Mouse (Mus musculus) forebrain, embryonic 14.5 days (tissue): ENCODE data around the gene Pde4b. TPM values are rescaled to one million over a fixed set of nuclear protein-coding genes. Genes with fewer than 3 reads are reported as not detected.

Experiments
- ATAC-seq: fragments of 200-750 bp; cut with Nextera tagmentation; 2 replicates; pipeline ENCODE4 v1.8.0; 2017; ENCODE audit warnings: mild to moderate bottlenecking, moderate library complexity
- DNase-seq: peaks from one replicate; pipeline ENCODE4 v3.0.0-alpha.2; 2015; ENCODE audit warnings: low spot score
- H3K27ac ChIP-seq: fragments of 300-500 bp; sonication (generic); 2 replicates; pipeline ENCODE4 v1.5.1; 2014; ENCODE audit warnings: low read depth, mild to moderate bottlenecking, control low read depth, low read length, moderate library complexity
- H3K27me3 ChIP-seq: fragments of 300-500 bp; sonication (generic); replicated peaks from 2 replicates; pipeline ENCODE4 v1.6.1; 2014; ENCODE audit warnings: low read length, control low read depth, mixed read lengths; ENCODE audit not compliant: control insufficient read depth, insufficient read depth
- H3K36me3 ChIP-seq: fragments of 300-500 bp; sonication (generic); 2 replicates; pipeline ENCODE4 v1.6.1; 2014; ENCODE audit warnings: low read length, control low read depth; ENCODE audit not compliant: control insufficient read depth, insufficient read depth
- H3K4me1 ChIP-seq: fragments of 300-500 bp; sonication (generic); 2 replicates; pipeline ENCODE4 v1.6.1; 2014; ENCODE audit warnings: antibody characterized with exemption, low read length, control low read depth; ENCODE audit not compliant: control insufficient read depth, insufficient read depth
- H3K4me2 ChIP-seq: fragments of 300-500 bp; sonication (generic); 2 replicates; pipeline ENCODE4 v1.6.1; 2014; ENCODE audit warnings: mild to moderate bottlenecking, control low read depth, low read length
- H3K4me3 ChIP-seq: fragments of 300-500 bp; sonication (generic); 2 replicates; pipeline ENCODE4 v1.5.1; 2014; ENCODE audit warnings: low read depth, low read length, control low read depth
- H3K9ac ChIP-seq: fragments of 300-500 bp; sonication (generic); 2 replicates; pipeline ENCODE4 v1.6.1; 2014; ENCODE audit warnings: mild to moderate bottlenecking, low read length, control low read depth, moderate library complexity
- H3K9me3 ChIP-seq: fragments of 300-500 bp; sonication (generic); replicated peaks from 2 replicates; pipeline ENCODE4 v1.6.1; 2016; ENCODE audit warnings: low read length, control low read depth, mixed read lengths; ENCODE audit not compliant: control insufficient read depth
- WGBS: fragments of 180-500 bp; shearing (Covaris S2); extraction: QIAGEN DNeasy Blood & Tissue Kit; methylation state at CpG from one replicate; pipeline ENCODE4 v1.1.7; 2014; 5-methylcytosine and 5-hydroxymethylcytosine counted together
- polyA plus RNA-seq: library from polyadenylated mRNA; unstranded; fragments of >200 nt; fragmentation: Nextera tagmentation; extraction: Ambion mirVana; gene quantifications from 2 replicates; pipeline ENCODE4 v1.2.1, GENCODE M21; 2014

The Pde4b gene
- polyA plus RNA-seq, 1 experiment from 2014 or later: 30.8 TPM

- no peaks in the 10 kb centered on the region for H3K9me3 ChIP-seq
- no peak overlapping the region for H3K9ac ChIP-seq
- no peak overlapping the region for H3K4me3 ChIP-seq
- WGBS: 64% methylated on average over 2 of the region's 2 CpGs
- ATAC-seq (no peak), DNase-seq (no peak)
- H3K4me2 ChIP-seq: no peak overlapping the region
- H3K27me3 ChIP-seq: no peaks in the 10 kb centered on the region
- H3K27ac ChIP-seq: no peak overlapping the region
- H3K36me3 ChIP-seq: no peaks in the 10 kb centered on the region
- H3K4me1 ChIP-seq: no peaks in the 10 kb centered on the region; the same call in 1 of the 2 replicates
Observed at GRCm38 (mm10) chr4:102278958-102279357, 191.6 kb downstream of the Pde4b start.

DNA sequence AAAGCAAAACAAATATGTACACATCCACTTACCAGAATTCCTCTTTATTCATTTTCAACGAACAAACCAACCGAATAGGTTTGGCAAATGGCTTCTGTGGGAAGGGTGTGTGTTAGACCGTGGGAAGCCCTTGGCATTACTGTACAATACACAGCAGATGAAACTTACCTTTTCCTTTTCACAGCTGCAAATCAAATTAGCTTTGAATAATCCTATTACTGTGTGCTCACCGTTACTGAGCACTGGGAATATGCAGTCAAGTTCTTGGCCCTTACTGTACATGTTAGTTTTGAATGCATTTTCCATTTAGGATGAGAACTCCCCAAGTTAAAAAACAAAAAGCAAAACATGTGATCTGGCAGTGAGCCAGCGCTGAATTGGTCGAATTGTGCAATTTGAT, 199.8 kb downstream of the Pde4b start:
- H3K9ac ChIP-seq: no peak overlapping the region
- no peaks in the 10 kb centered on the region for H3K4me1 ChIP-seq
- no peak overlapping the region for H3K27ac ChIP-seq
- no peaks in the 10 kb centered on the region for H3K36me3 ChIP-seq
- H3K27me3 ChIP-seq: no peaks in the 10 kb centered on the region
- no peak overlapping the region for H3K4me2 ChIP-seq
- ATAC-seq (no peak), DNase-seq (peak; percentile 35)
- H3K4me3 ChIP-seq: no peak overlapping the region
- WGBS: 62% methylated on average over 6 of the region's 6 CpGs
- H3K9me3 ChIP-seq: no peaks in the 10 kb centered on the region

DNA sequence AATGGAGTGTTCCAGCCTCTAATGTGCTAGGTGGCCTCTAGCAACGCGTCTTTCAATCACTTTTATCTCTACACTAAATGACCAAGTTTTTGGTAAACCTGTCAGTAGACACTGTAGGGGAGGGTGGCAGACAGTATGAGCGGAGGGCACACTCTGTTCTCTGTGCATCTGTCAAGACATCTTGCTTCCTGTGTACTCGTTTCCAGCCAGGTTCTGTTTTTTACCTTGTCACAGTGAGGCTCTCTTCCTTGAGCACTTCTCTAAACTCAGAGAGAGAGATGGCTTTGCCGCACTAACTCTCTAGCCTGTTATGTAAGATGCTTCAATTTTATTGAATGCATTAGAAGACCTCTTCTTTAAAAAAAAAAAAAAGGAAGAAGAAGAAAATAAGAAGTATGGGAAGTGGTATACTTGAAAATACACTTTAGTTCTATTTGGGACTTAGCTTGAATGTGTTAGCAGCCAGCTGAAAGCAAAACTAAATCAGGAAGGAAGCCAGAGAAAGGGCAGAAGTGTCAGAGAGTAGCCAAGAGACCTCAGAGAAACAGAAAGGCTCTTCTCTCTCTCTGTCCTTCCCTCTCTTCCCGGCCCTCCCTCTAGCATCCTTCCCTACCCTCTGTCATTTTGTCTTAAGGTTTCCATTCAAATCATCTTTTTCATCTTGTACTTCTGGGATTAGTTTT, 202.8 kb downstream of the Pde4b start:
- no peak overlapping the region for H3K27ac ChIP-seq
- no peaks in the 10 kb centered on the region for H3K27me3 ChIP-seq
- no peak overlapping the region for H3K4me2 ChIP-seq
- H3K9ac ChIP-seq: no peak overlapping the region
- no peak for DNase-seq
- ATAC-seq: no peak
- H3K4me1 ChIP-seq: no peaks in the 10 kb centered on the region
- no peaks in the 10 kb centered on the region for H3K9me3 ChIP-seq
- 53% methylated on average over 6 of the region's 6 CpGs for WGBS
- no peaks in the 10 kb centered on the region for H3K36me3 ChIP-seq
- H3K4me3 ChIP-seq: no peak overlapping the region

GRCm38 (mm10) chr4:102297558-102297957, 210.2 kb downstream of the Pde4b start:
- no peak overlapping the region for H3K9ac ChIP-seq
- DNase-seq: no peak
- no peaks in the 10 kb centered on the region for H3K27me3 ChIP-seq
- H3K4me1 ChIP-seq: no peaks in the 10 kb centered on the region
- no peak overlapping the region for H3K4me2 ChIP-seq
- no peak overlapping the region for H3K27ac ChIP-seq
- H3K36me3 ChIP-seq: no peaks in the 10 kb centered on the region
- no peaks in the 10 kb centered on the region for H3K9me3 ChIP-seq
- no peak overlapping the region for H3K4me3 ChIP-seq
- ATAC-seq: no peak

GRCm38 (mm10) chr4:102302568-102302967, 215.2 kb downstream of the Pde4b start:
- ATAC-seq: no peak
- Histone ChIP-seq H3K4me2 (no peak overlapping the region), H3K27me3 (no peaks in the 10 kb centered on the region), H3K36me3 (no peaks in the 10 kb centered on the region), H3K9ac (no peak overlapping the region), H3K4me1 (no peaks in the 10 kb centered on the region), H3K9me3 (no peaks in the 10 kb centered on the region), H3K4me3 (no peak overlapping the region), H3K27ac (no peak overlapping the region)
- 52% methylated on average over 4 of the region's 4 CpGs for whole genome bisulfite sequencing
- DNase-seq: no peak

GRCm38 (mm10) chr4:102307661-102308297, 220.4 kb downstream of the Pde4b start:
- no peak for ATAC-seq

GRCm38 (mm10) chr4:102310630-102311029, 223.3 kb downstream of the Pde4b start:
- no peak overlapping the region for H3K9ac ChIP-seq

More at GRCm38 (mm10) chr4:102307661-102308297, 220.4 kb downstream of the Pde4b start:
- Histone ChIP-seq H3K4me3 (no peak overlapping the region), H3K27me3 (no peaks in the 10 kb centered on the region), H3K4me2 (no peak overlapping the region), H3K9ac (no peak overlapping the region), H3K27ac (no peak overlapping the region), H3K36me3 (no peaks in the 10 kb centered on the region), H3K4me1 (no peaks in the 10 kb centered on the region), H3K9me3 (no peaks in the 10 kb centered on the region)
- DNase-seq: peak; percentile 25
- 54% methylated on average over 4 of the region's 4 CpGs for WGBS

DNA sequence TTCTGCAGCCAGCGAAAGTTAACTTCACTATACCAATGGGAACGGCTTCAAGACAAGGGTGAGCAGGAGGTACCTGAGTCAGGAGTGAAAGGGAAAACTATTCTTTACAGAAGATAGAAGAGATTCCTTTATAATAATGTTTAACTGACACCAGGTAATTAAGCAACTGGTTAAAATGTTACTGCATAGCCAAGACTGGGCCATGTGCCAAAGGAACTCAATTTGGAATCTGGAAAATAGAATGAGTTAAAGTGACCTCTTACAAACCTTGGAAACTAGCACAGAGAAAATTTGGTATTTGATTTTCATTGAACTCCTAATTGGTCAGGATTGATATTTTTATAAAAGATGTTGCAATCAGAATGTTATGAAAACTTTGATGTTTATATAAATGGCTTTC, 228.7 kb downstream of the Pde4b start:
- Histone ChIP-seq H3K4me1 (no peaks in the 10 kb centered on the region), H3K36me3 (no peaks in the 10 kb centered on the region), H3K4me3 (no peak overlapping the region), H3K9ac (no peak overlapping the region), H3K27me3 (no peaks in the 10 kb centered on the region), H3K4me2 (no peak overlapping the region), H3K27ac (no peak overlapping the region), H3K9me3 (no peaks in the 10 kb centered on the region)
- ATAC-seq: no peak
- peak; percentile 13 for DNase-seq
- WGBS: 70% methylated on average over 2 of the region's 2 CpGs

More at GRCm38 (mm10) chr4:102310630-102311029, 223.3 kb downstream of the Pde4b start:
- Histone ChIP-seq H3K4me2 (no peak overlapping the region), H3K4me1 (no peaks in the 10 kb centered on the region), H3K4me3 (no peak overlapping the region), H3K36me3 (no peaks in the 10 kb centered on the region), H3K9me3 (no peaks in the 10 kb centered on the region), H3K27ac (no peak overlapping the region), H3K27me3 (no peaks in the 10 kb centered on the region)
- no peak for ATAC-seq
- peak; percentile 16 for DNase-seq

- Histone ChIP-seq H3K9me3 (no peaks in the 10 kb centered on the region), H3K27me3 (no peaks in the 10 kb centered on the region), H3K36me3 (no peaks in the 10 kb centered on the region), H3K4me1 (no peaks in the 10 kb centered on the region), H3K4me3 (no peak overlapping the region), H3K4me2 (no peak overlapping the region), H3K9ac (no peak overlapping the region), H3K27ac (no peak overlapping the region)
- WGBS: 78% methylated on average over 5 of the region's 5 CpGs
- DNase-seq (no peak), ATAC-seq (no peak)
Observed at GRCm38 (mm10) chr4:102316699-102317285, 229.4 kb downstream of the Pde4b start.
